Mouse (Mus musculus): ENCODE data around the gene Cdc42bpb. TPM values are rescaled to one million over a fixed set of nuclear protein-coding genes. Genes with fewer than 3 reads are reported as not detected.

Gene Cdc42bpb
- total and polyA plus RNA-seq, 3 experiments, result 55.3 to 105 (median 58.5) TPM

GRCm38 (mm10) chr12:111275150-111275841, 102.2 kb downstream of the Cdc42bpb start:
- TF ChIP-seq CTCF (IDR thresholded peaks at IDR 0.05) (no peak), POLR2A (IDR thresholded peaks at IDR 0.05; ENCODE audit: insufficient read depth, low read depth, low read length) (no peak), EP300 (IDR thresholded peaks at IDR 0.05; ENCODE audit: insufficient read depth, low read depth, low read length) (no peak)
- H3K4me1 ChIP-seq (ENCODE audit: control insufficient read depth, insufficient read depth, low read length), result no peaks in the 10 kb centered on the region
- H3K9ac ChIP-seq (ENCODE audit: low read depth, low read length), result no peak overlapping the region
- peak overlapping the region; percentile 26 for H3K4me3 ChIP-seq
- H3K36me3 ChIP-seq (ENCODE audit: control insufficient read depth, insufficient read depth, low read length), result no peaks in the 10 kb centered on the region
- no peak overlapping the region for H3K27ac ChIP-seq
- peak in 1 of 2 experiments; percentile 24 for DNase-seq
- 3% methylated on average over 58 of the region's 58 CpGs for WGBS
- intact Hi-C loops (cut with DNase I), result loop anchor here (10.0 kb wide), 1 partner anchor 190 kb away; no protein-coding TSS in a partner anchor
- no peaks in the 10 kb centered on the region for H3K79me2 ChIP-seq (replicated peaks; ENCODE audit: control insufficient read depth, insufficient read depth, low read length)
- peaks cover 39% of the 10 kb centered on the region for H3K27me3 ChIP-seq (ENCODE audit: control insufficient read depth, insufficient read depth, low read length)

- Histone ChIP-seq H3K79me2 (replicated peaks; ENCODE audit: control insufficient read depth, insufficient read depth, low read length) (no peaks in the 10 kb centered on the region), H3K27me3 (ENCODE audit: control insufficient read depth, insufficient read depth, low read length) (peaks cover 39% of the 10 kb centered on the region), H3K4me1 (ENCODE audit: control insufficient read depth, insufficient read depth, low read length) (no peaks in the 10 kb centered on the region), H3K27ac (no peak overlapping the region), H3K36me3 (ENCODE audit: control insufficient read depth, insufficient read depth, low read length) (no peaks in the 10 kb centered on the region), H3K4me3 (peak overlapping the region; percentile 26), H3K9ac (ENCODE audit: low read depth, low read length) (no peak overlapping the region; the same call in 1 of the 2 replicates)
- intact Hi-C loops (cut with DNase I), result loop anchor here (5.0 to 10.0 kb wide), 2 partner anchors 138 to 190 kb away; no protein-coding TSS in a partner anchor
- DNase-seq, result peak in 1 of 2 experiments; percentile 19
- 3% methylated on average over 80 of the region's 80 CpGs for WGBS
- TF ChIP-seq CTCF (IDR thresholded peaks at IDR 0.05) (no peak), EP300 (IDR thresholded peaks at IDR 0.05; ENCODE audit: insufficient read depth, low read depth, low read length) (no peak), POLR2A (IDR thresholded peaks at IDR 0.05; ENCODE audit: insufficient read depth, low read depth, low read length) (no peak)
These were observed 102.9 kb downstream of the Cdc42bpb start for GRCm38 (mm10) chr12:111274447-111275149.

GRCm38 (mm10) chr12:111274006-111274405, 103.5 kb downstream of the Cdc42bpb start:
- H3K36me3 ChIP-seq (ENCODE audit: control insufficient read depth, insufficient read depth, low read length), result no peaks in the 10 kb centered on the region
- TF ChIP-seq CTCF (IDR thresholded peaks at IDR 0.05) (no peak), POLR2A (IDR thresholded peaks at IDR 0.05; ENCODE audit: insufficient read depth, low read depth, low read length) (no peak), EP300 (IDR thresholded peaks at IDR 0.05; ENCODE audit: insufficient read depth, low read depth, low read length) (no peak)
- intact Hi-C loops (cut with DNase I), result loop anchor here (5.0 to 10.0 kb wide), 2 partner anchors 138 to 191 kb away; no protein-coding TSS in a partner anchor
- 6% methylated on average over 28 of the region's 28 CpGs for WGBS
- H3K9ac ChIP-seq (ENCODE audit: low read depth, low read length), result no peak overlapping the region
- H3K4me3 ChIP-seq, result peak overlapping the region; percentile 26; the same call in 1 of the 2 replicates
- H3K27ac ChIP-seq, result no peak overlapping the region
- peaks cover 39% of the 10 kb centered on the region for H3K27me3 ChIP-seq (ENCODE audit: control insufficient read depth, insufficient read depth, low read length)
- peak in 1 of 2 experiments; percentile 17 for DNase-seq
- no peaks in the 10 kb centered on the region for H3K4me1 ChIP-seq (ENCODE audit: control insufficient read depth, insufficient read depth, low read length)
- H3K79me2 ChIP-seq (replicated peaks; ENCODE audit: control insufficient read depth, insufficient read depth, low read length), result no peaks in the 10 kb centered on the region

GRCm38 (mm10) chr12:111272420-111272819, 105.1 kb downstream of the Cdc42bpb start:
- TF ChIP-seq CTCF (IDR thresholded peaks at IDR 0.05) (no peak; the same call in 1 of the 2 replicates), POLR2A (IDR thresholded peaks at IDR 0.05; ENCODE audit: insufficient read depth, low read depth, low read length) (no peak)
- WGBS, result 25% methylated on average over 12 of the region's 12 CpGs
- no peak overlapping the region for H3K9ac ChIP-seq (ENCODE audit: low read depth, low read length)
- no peaks in the 10 kb centered on the region for H3K79me2 ChIP-seq (replicated peaks; ENCODE audit: control insufficient read depth, insufficient read depth, low read length)
- H3K4me3 ChIP-seq, result no peak overlapping the region
- DNase-seq, result peak; percentile 54 to 76
- intact Hi-C loops (cut with DNase I), result loop anchor here (5.0 to 10.0 kb wide), 2 partner anchors 140 to 192 kb away; no protein-coding TSS in a partner anchor
- no peaks in the 10 kb centered on the region for H3K36me3 ChIP-seq (ENCODE audit: control insufficient read depth, insufficient read depth, low read length)
- no peak overlapping the region for H3K27ac ChIP-seq
- H3K4me1 ChIP-seq (ENCODE audit: control insufficient read depth, insufficient read depth, low read length), result no peaks in the 10 kb centered on the region
- H3K27me3 ChIP-seq (ENCODE audit: control insufficient read depth, insufficient read depth, low read length), result peaks cover 39% of the 10 kb centered on the region

- DNase-seq, result no peak
- WGBS, result 18% methylated on average over 8 of the region's 8 CpGs
- intact Hi-C loops (cut with DNase I), result loop anchor here (5.0 to 10.0 kb wide), 2 partner anchors 140 to 193 kb away; no protein-coding TSS in a partner anchor
- H3K4me3 ChIP-seq, result no peak overlapping the region
- no peak overlapping the region for H3K27ac ChIP-seq
- no peaks in the 10 kb centered on the region for H3K36me3 ChIP-seq (ENCODE audit: control insufficient read depth, insufficient read depth, low read length)
- TF ChIP-seq POLR2A (IDR thresholded peaks at IDR 0.05; ENCODE audit: insufficient read depth, low read depth, low read length), result no peak
- TF ChIP-seq EP300 (IDR thresholded peaks at IDR 0.05; ENCODE audit: insufficient read depth, low read depth, low read length), result no peak
- TF ChIP-seq CTCF (IDR thresholded peaks at IDR 0.05), result no peak
- no peaks in the 10 kb centered on the region for H3K79me2 ChIP-seq (replicated peaks; ENCODE audit: control insufficient read depth, insufficient read depth, low read length)
- no peaks in the 10 kb centered on the region for H3K4me1 ChIP-seq (ENCODE audit: control insufficient read depth, insufficient read depth, low read length)
- peaks cover 39% of the 10 kb centered on the region for H3K27me3 ChIP-seq (ENCODE audit: control insufficient read depth, insufficient read depth, low read length)
- no peak overlapping the region for H3K9ac ChIP-seq (ENCODE audit: low read depth, low read length)
These were observed 105.6 kb downstream of the Cdc42bpb start for GRCm38 (mm10) chr12:111271966-111272365.

Measured in heart, adult 2 months (tissue).